Mouse (Mus musculus) liver, adult 2 months (tissue): ENCODE results near the gene Tmem52b. TPM values are rescaled to one million over a fixed set of nuclear protein-coding genes. Genes with fewer than 3 reads are reported as not detected.

Experiments used
- DNase-seq: peaks from one replicate; pipeline ENCODE4 v3.0.0-alpha.2; 2011; ENCODE audit warnings: low read depth, low spot score; ENCODE audit errors: extremely low read depth
- H3K27ac ChIP-seq: fragments of 200-500 bp; replicated peaks from 2 replicates; pipeline ENCODE4 v1.5.1; 2012; ENCODE audit warnings: low read depth, mild to moderate bottlenecking, control low read depth, inconsistent platforms, low read length; ENCODE audit not compliant: insufficient read depth
- H3K27me3 ChIP-seq: fragments of 200-500 bp; 2 replicates; pipeline ENCODE4 v1.6.1; 2012; ENCODE audit warnings: mild to moderate bottlenecking, moderate library complexity, low read length, inconsistent platforms; ENCODE audit not compliant: control insufficient read depth, insufficient read depth
- H3K36me3 ChIP-seq: fragments of 200-500 bp; 2 replicates; pipeline ENCODE4 v1.6.1; 2012; ENCODE audit warnings: low read length, inconsistent platforms; ENCODE audit not compliant: control insufficient read depth, insufficient read depth
- H3K4me1 ChIP-seq: fragments of 200-500 bp; 2 replicates; pipeline ENCODE4 v1.6.1; 2011; ENCODE audit warnings: low read length; ENCODE audit not compliant: control insufficient read depth, insufficient read depth
- H3K4me3 ChIP-seq: fragments of 200-500 bp; 2 replicates; pipeline ENCODE4 v1.5.1; 2011; ENCODE audit warnings: low read depth, mild to moderate bottlenecking, control low read depth, low read length, moderate library complexity; ENCODE audit not compliant: insufficient read depth
- H3K79me2 ChIP-seq: fragments of 200-500 bp; 2 replicates; pipeline ENCODE4 v1.6.1; 2012; ENCODE audit warnings: inconsistent platforms, mild to moderate bottlenecking, low read length, moderate library complexity; ENCODE audit not compliant: control insufficient read depth, insufficient read depth
- H3K9ac ChIP-seq: fragments of 200-500 bp; 2 replicates; pipeline ENCODE4 v1.6.1; 2012; ENCODE audit warnings: low read depth, mild to moderate bottlenecking, control low read depth, inconsistent platforms, low read length
- CTCF ChIP-seq: fragments of 200-500 bp; IDR thresholded peaks from 2 replicates; pipeline ENCODE4 v1.5.1; 2011; ENCODE audit warnings: low read depth, low read length, control low read depth
- POLR2A ChIP-seq: fragments of 200-500 bp; IDR thresholded peaks from 2 replicates; pipeline ENCODE4 v1.6.1; 2011; ENCODE audit warnings: low read length, control low read depth; ENCODE audit not compliant: insufficient read depth; ENCODE audit errors: extremely low read depth
- WGBS: fragments of 180-500 bp; shearing (Covaris S2); methylation state at CpG from one replicate; pipeline ENCODE4 v1.1.7; 2018; 5-methylcytosine and 5-hydroxymethylcytosine counted together
- polyA plus RNA-seq: library from polyadenylated mRNA; depleted of rRNA; stranded (reverse); fragments of >200 nt; gene quantifications from 2 replicates; pipeline ENCODE4 v1.2.3, GENCODE M21; 2012
- total RNA-seq: library from RNA; depleted of rRNA; stranded (reverse); fragments of >200 nt; gene quantifications from 2 replicates; pipeline ENCODE4 v1.2.3, GENCODE M21; 2014

The Tmem52b gene
- total and polyA plus RNA-seq, 2 experiments = not detected

- Histone ChIP-seq H3K79me2 (peaks cover under 1% of the 10 kb centered on the region; the same call in 1 of the 2 replicates), H3K27ac (no peak overlapping the region), H3K9ac (no peak overlapping the region), H3K4me3 (no peak overlapping the region), H3K4me1 (peaks cover 25% of the 10 kb centered on the region), H3K27me3 (no peaks in the 10 kb centered on the region), H3K36me3 (peaks cover 51% of the 10 kb centered on the region)
- TF ChIP-seq POLR2A (no peak), CTCF (no peak)
- WGBS = 90% methylated on average over 9 of the region's 9 CpGs
- no peak for DNase-seq
These were observed 29.6 kb downstream of the Tmem52b start for GRCm38 (mm10) chr6:129541931-129542330.

DNA sequence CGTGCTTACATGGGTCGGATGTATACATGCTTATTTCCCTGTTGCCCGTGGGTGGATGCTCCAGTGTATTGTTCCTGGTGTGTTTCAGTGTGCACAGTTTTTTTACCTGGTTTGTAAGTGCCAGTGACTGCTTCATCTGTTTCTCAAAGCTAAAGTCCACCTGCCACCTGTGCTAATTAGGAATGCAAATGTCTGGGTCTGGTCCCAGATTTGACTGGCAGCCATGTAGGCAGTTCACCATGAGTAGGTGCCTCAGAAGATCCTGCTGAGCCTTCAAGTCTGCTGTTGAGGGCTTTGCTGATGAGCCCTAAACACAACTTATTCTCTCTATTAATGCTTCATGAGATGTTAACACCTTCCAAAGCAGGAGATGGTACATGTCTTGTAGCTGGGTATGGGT, 30.2 kb downstream of the Tmem52b start:
- Histone ChIP-seq H3K36me3 (peaks cover 46% of the 10 kb centered on the region), H3K79me2 (no peaks in the 10 kb centered on the region; the same call in 1 of the 2 replicates), H3K4me1 (peaks cover 21% of the 10 kb centered on the region), H3K9ac (no peak overlapping the region), H3K27me3 (no peaks in the 10 kb centered on the region), H3K4me3 (no peak overlapping the region), H3K27ac (peak overlapping the region; percentile 4; the same call in 1 of the 2 replicates)
- no peak for TF ChIP-seq POLR2A
- TF ChIP-seq CTCF = no peak
- 93% methylated on average over 3 of the region's 3 CpGs for WGBS
- peak; percentile 48 for DNase-seq

DNA sequence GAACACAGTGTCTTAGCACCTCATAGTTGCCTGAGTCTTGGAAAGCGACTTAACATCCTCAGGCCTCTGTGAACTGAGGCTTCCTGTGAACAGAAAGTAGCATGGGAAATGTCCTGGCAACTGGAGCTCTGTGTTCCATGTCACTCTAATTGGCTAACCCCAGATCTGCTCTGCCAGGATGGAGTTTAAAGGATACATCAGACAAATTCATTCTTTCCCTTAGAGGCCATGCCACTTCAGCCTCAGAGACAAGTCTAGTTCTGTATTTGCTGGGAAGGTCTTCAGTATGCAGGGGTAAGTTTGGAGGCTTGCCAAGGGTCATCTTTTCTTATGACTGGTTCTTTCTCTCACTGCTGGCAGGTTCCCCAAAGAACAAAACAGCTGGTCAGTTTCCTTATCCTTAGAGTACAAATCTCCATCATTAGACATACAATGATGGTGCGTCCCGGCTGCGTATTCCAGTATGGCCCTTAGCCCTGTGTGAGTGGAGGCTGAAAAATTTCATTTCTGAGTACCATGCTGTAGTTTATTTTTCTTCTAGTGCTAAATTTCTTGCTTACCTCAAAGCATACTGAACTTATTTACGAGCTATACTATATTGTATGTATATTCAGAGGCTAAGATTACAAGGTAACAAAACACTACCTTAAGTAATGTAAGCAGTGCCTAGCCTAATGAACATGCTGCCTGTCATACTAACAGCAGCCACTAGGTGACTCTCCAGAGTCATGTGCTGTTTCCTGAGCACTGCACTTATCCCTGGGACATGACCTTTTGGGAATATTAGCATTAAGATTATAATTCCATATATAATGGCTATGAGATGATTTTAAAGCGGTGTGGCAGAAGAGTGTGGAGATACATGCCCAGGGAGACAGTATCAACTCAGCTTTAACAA, 31.6 kb downstream of the Tmem52b start:
- peaks cover 32% of the 10 kb centered on the region for H3K36me3 ChIP-seq
- no peak overlapping the region for H3K4me3 ChIP-seq
- peak; percentile 72 for DNase-seq
- no peaks in the 10 kb centered on the region for H3K79me2 ChIP-seq
- H3K27ac ChIP-seq = no peak overlapping the region
- H3K27me3 ChIP-seq = no peaks in the 10 kb centered on the region
- peaks cover 11% of the 10 kb centered on the region for H3K4me1 ChIP-seq
- no peak overlapping the region for H3K9ac ChIP-seq
- TF ChIP-seq CTCF = peak; percentile 60; the same call in 1 of the 2 replicates
- TF ChIP-seq POLR2A = no peak
- WGBS = 53% methylated on average over 6 of the region's 6 CpGs

- H3K79me2 ChIP-seq = no peaks in the 10 kb centered on the region
- H3K36me3 ChIP-seq = peaks cover 2% of the 10 kb centered on the region; the same call in 1 of the 2 replicates
- no peak overlapping the region for H3K4me3 ChIP-seq
- DNase-seq = no peak
- no peak overlapping the region for H3K27ac ChIP-seq
- H3K9ac ChIP-seq = no peak overlapping the region
- TF ChIP-seq POLR2A = no peak
- TF ChIP-seq CTCF = no peak
- 92% methylated on average over 2 of the region's 2 CpGs for WGBS
- H3K4me1 ChIP-seq = peaks cover 3% of the 10 kb centered on the region; the same call in 1 of the 2 replicates
- H3K27me3 ChIP-seq = no peaks in the 10 kb centered on the region
These were observed 34.9 kb downstream of the Tmem52b start for GRCm38 (mm10) chr6:129547277-129547676.

GRCm38 (mm10) chr6:129548009-129548408, 35.7 kb downstream of the Tmem52b start:
- no peak for DNase-seq
- H3K4me1 ChIP-seq = no peaks in the 10 kb centered on the region
- WGBS = 44% methylated on average over 3 of the region's 3 CpGs
- no peaks in the 10 kb centered on the region for H3K36me3 ChIP-seq
- no peaks in the 10 kb centered on the region for H3K27me3 ChIP-seq
- H3K79me2 ChIP-seq = no peaks in the 10 kb centered on the region
- TF ChIP-seq POLR2A (no peak), CTCF (no peak)
- no peak overlapping the region for H3K9ac ChIP-seq
- H3K4me3 ChIP-seq = no peak overlapping the region
- H3K27ac ChIP-seq = no peak overlapping the region
